Mouse (Mus musculus): Measurements from ENCODE around the gene Pgrmc1.

The Pgrmc1 gene

DNA sequence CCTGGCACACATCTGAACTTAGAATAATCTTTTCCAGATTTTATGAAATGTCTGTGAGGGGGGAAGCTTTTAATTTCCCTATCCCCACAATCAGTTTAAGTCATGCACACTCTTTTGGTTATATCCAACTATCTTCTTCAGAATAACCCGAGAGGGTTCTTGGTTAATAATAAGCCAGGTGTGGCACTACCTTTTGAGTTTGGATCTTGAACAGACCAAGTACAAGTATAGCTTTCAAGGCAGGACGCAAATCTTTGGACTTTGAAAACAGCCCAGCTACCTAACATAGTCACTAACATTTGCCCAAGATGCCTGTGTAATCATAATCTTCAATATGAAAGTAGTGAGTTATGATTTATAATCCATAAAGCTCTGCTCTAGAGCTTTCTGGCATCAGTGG is 4.9 kb downstream of the Pgrmc1 start:
- DNase-seq (ENCODE audit: low read depth, low spot score): no peak

DNA sequence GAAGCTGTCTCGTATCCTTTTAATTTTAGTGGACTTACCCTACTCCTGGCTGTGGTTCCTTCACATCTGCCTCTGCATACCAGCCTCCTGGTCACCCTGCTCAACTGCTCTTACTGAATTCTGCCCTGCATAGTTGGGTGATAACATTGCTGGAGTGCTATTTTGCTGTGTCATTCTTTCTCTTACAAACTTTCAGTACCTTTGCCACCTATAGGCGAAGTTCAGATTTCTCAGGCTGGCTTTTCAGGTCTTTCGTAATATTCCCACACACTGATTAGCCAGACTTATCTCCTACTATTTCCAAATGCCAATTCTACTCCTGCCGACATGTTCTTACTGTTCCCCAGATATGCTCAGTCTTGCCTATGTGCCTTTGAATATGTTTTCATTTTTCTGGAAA is 6.0 kb downstream of the Pgrmc1 start:
- no peak for DNase-seq (ENCODE audit: low read depth, low spot score)

GRCm38 (mm10) chrX:36609117-36609516 is 11.1 kb downstream of the Pgrmc1 start:
- DNase-seq (ENCODE audit: low read depth, low spot score): no peak

DNA sequence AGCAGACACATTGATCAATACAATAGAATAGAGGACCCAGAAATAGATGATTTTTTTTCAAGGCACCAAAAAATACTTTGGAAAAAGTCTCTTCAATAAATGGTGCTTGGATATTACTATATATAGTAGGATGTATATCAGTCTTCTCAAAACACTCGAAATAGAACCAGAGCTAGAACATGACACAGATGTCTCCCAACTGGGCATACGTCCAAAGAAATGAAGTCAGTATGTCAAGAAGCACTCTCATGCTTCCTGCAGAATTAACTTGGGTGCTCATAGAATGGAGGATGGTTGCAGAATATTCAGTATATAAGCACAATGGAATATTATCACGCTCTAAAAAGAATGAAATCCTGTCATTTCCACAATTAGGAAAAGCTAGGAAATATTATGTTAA is 30.1 kb downstream of the Pgrmc1 start:
- no peak for DNase-seq (ENCODE audit: low read depth, low spot score)

DNA sequence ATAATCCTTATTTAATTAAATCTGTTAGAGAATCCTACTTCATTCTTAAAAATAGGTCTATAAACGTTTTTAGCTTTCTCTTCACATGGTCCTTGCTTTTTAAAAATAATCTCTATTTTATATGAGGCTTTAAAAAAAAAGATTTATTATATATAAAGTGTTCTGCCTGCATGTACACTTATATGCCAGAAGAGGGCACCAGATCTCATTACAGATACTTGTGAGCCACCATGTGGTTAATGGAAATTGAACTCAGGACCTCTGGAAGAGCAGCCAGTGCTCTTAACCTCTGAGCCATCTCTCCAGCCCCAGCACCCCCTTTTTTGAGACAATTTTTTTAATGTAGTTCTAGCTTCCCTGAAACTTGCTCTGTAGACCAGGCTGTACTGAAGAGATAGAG is 32.8 kb downstream of the Pgrmc1 start:
- peak; percentile 13 for DNase-seq (ENCODE audit: low read depth, low spot score)

DNA sequence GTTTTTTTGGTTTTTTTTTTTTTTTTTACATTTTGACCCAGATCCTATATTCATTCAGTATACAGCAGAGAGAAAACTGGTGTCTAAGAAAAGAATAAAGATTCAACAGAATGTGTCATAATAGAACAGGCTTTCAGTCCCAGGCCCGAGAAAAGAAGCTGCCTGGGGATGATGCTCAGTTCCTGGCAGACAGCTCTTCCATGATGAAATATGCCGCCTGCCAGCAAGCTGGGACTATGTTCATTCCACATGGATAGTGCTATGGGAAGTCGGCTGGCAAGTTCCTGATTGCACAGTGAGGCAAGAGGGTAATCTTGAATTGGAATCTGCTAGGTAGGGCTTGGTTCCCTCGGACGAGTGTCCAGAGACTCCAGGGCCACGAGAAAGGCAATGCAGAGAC is 42.0 kb downstream of the Pgrmc1 start:
- DNase-seq (ENCODE audit: low read depth, low spot score): no peak

- peak; percentile 95 for DNase-seq (ENCODE audit: low read depth, low spot score)
These were observed 46.9 kb downstream of the Pgrmc1 start, which contains the start of gene Akap17b for GRCm38 (mm10) chrX:36644657-36645551. Gene Akap17b, minus strand, starts transcription at chrX:36645395.
